Mouse (Mus musculus): Measurements from ENCODE around the gene Tyk2.
A peak's percentile ranks its signal among the peaks of the same experiment; 100 is the strongest.

Tyk2 gene

GRCm38 (mm10) chr9:21107607-21108237 is 23.3 kb downstream of the Tyk2 start:
- no peak for DNase-seq (ENCODE audit: low spot score)

GRCm38 (mm10) chr9:21105760-21106564 is 25.1 kb downstream of the Tyk2 start:
- DNase-seq (ENCODE audit: low spot score), result no peak

- DNase-seq (ENCODE audit: low spot score), result no peak
Observed at GRCm38 (mm10) chr9:21104814-21105213, 26.2 kb downstream of the Tyk2 start.

GRCm38 (mm10) chr9:21102076-21102475 is 29.0 kb downstream of the Tyk2 start:
- DNase-seq (ENCODE audit: low spot score), result no peak

GRCm38 (mm10) chr9:21100447-21101161 is 30.4 kb downstream of the Tyk2 start:
- no peak for DNase-seq (ENCODE audit: low spot score)

GRCm38 (mm10) chr9:21097793-21098192 is 33.2 kb downstream of the Tyk2 start:
- no peak for DNase-seq (ENCODE audit: low spot score)

- no peak for DNase-seq (ENCODE audit: low spot score)
Observed at GRCm38 (mm10) chr9:21095958-21096357, 35.1 kb downstream of the Tyk2 start.

- DNase-seq (ENCODE audit: low spot score), result no peak
Observed at GRCm38 (mm10) chr9:21093423-21093822, 37.6 kb downstream of the Tyk2 start.

GRCm38 (mm10) chr9:21091707-21092320 is 39.2 kb downstream of the Tyk2 start, which contains the start of the genes Gm38431 and Raver1:
Gene Gm38431 (minus strand): TSS chr9:21091997.
Gene Raver1 (minus strand): TSS chr9:21092008.
- DNase-seq (ENCODE audit: low spot score), result peak; percentile 95

- peak; percentile 14 for DNase-seq (ENCODE audit: low spot score)
Observed at GRCm38 (mm10) chr9:21090972-21091706, 39.9 kb downstream of the Tyk2 start.

GRCm38 (mm10) chr9:21090537-21090936 is 40.5 kb downstream of the Tyk2 start:
- no peak for DNase-seq (ENCODE audit: low spot score)

GRCm38 (mm10) chr9:21083324-21083723 is 47.7 kb downstream of the Tyk2 start:
- DNase-seq (ENCODE audit: low spot score), result no peak

GRCm38 (mm10) chr9:21081127-21081526 is 49.9 kb downstream of the Tyk2 start:
- DNase-seq (ENCODE audit: low spot score), result no peak

- no peak for DNase-seq (ENCODE audit: low spot score)
Observed at GRCm38 (mm10) chr9:21075625-21076024, 55.4 kb downstream of the Tyk2 start.

GRCm38 (mm10) chr9:21074173-21074572 is 56.9 kb downstream of the Tyk2 start:
- DNase-seq (ENCODE audit: low spot score), result no peak

- peak; percentile 80 for DNase-seq (ENCODE audit: low spot score)
Observed at GRCm38 (mm10) chr9:21073044-21073840, 57.8 kb downstream of the Tyk2 start, which contains the start of the genes Gm49373 and Fdx1l. Gene Gm49373 (minus strand): TSS chr9:21073096. Gene Fdx1l (minus strand): TSS chr9:21073614.

GRCm38 (mm10) chr9:21072641-21073040 is 58.4 kb downstream of the Tyk2 start:
- no peak for DNase-seq (ENCODE audit: low spot score)

GRCm38 (mm10) chr9:21067006-21067684 is 63.9 kb downstream of the Tyk2 start, which contains the start of gene Zglp1:
Gene Zglp1 (minus strand): TSS chr9:21067093.
- DNase-seq (ENCODE audit: low spot score), result no peak

- no peak for DNase-seq (ENCODE audit: low spot score)
Observed at GRCm38 (mm10) chr9:21062928-21063327, 68.1 kb downstream of the Tyk2 start.

Data from MN1 (cell line).